Mouse (Mus musculus) brain, embryonic 14.5 days (tissue): ENCODE results near the gene Rufy3.

Experiments used
- CTCF ChIP-seq: fragments of 200-500 bp; IDR thresholded peaks from 2 replicates; pipeline ENCODE4 v1.5.1; 2012; ENCODE audit warnings: inconsistent platforms, mild to moderate bottlenecking, moderate library complexity, borderline replicate concordance; ENCODE audit not compliant: insufficient read depth, insufficient read length; ENCODE audit errors: extremely low read depth
- POLR2A ChIP-seq: fragments of 200-500 bp; IDR thresholded peaks from 2 replicates; pipeline ENCODE4 v1.6.1; 2012; ENCODE audit warnings: mild to moderate bottlenecking, inconsistent platforms, borderline replicate concordance; ENCODE audit not compliant: poor library complexity, insufficient read depth, insufficient read length, severe bottlenecking; ENCODE audit errors: extremely low read depth

- no peak for TF ChIP-seq CTCF
- no peak for TF ChIP-seq POLR2A
These were observed 114.5 kb downstream of the Rufy3 start for GRCm38 (mm10) chr5:88679341-88679740.
